Mouse (Mus musculus) heart, adult 11 months (tissue): ENCODE data around the gene Klhl2.

Source experiments
- DNase-seq: peaks from one replicate; pipeline ENCODE4 v3.0.0; 2022

Klhl2 gene

DNA sequence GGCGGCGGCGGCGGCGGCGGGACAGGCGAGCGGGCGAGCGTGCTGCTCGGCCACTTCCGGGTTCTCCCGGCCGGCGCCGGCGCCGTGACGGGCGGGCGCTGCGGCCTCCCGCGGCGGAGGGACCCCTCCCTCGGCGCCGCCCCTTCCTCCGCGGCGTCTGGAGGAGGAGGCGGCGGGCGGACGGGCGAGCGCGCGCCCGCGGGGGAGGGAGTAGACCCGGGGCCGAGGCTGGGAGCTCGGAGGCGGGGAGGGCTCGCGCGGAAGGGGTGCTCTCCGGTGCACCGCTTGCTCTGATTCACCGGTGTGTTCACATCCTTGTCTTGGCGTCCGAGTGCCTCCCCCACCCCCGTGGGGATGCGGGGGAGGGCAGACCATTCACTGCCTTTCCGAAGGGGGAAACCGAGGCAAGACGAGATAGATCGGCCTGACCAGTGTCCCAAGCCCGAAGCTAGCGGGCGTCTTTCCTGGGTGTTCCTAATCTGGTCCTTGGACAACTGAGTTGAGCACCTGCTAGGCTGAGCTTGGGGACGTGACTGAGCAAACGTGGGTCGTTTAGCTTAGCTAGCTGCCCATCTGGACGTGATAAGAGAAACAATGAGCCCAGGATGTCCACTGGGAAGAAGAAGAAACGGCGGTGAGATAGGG lies at the start of gene Klhl2:
Klhl2 (minus strand) TSS at position 121 of the 645 bp plus-strand sequence.
- peak; percentile 99 for DNase-seq

DNA sequence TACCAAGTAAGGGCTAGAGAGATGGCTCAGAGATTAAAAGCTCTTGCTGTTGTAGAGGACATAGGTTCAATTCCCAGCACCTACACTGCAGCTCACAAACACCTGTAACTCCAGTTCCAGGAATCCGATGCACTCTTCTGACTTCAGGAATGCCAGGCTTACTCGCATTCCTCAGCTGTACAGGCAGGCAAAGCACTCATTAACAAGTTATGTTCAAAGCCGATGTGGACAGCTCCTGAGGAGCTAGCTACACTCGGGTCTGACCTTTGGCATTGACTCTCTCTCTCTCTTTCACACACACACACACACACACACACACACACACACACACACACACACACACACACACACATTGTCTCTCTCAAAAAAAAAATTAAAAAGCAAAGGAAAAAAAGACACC lies 48.9 kb upstream of the Klhl2 start:
- DNase-seq, result peak; percentile 7

GRCm38 (mm10) chr8:64896731-64897130 lies 46.9 kb upstream of the Klhl2 start:
- peak; percentile 30 for DNase-seq

GRCm38 (mm10) chr8:64880619-64881200 lies 30.9 kb upstream of the Klhl2 start:
- DNase-seq, result peak; percentile 99

GRCm38 (mm10) chr8:64877630-64878312 lies 28.0 kb upstream of the Klhl2 start:
- DNase-seq, result no peak

DNA sequence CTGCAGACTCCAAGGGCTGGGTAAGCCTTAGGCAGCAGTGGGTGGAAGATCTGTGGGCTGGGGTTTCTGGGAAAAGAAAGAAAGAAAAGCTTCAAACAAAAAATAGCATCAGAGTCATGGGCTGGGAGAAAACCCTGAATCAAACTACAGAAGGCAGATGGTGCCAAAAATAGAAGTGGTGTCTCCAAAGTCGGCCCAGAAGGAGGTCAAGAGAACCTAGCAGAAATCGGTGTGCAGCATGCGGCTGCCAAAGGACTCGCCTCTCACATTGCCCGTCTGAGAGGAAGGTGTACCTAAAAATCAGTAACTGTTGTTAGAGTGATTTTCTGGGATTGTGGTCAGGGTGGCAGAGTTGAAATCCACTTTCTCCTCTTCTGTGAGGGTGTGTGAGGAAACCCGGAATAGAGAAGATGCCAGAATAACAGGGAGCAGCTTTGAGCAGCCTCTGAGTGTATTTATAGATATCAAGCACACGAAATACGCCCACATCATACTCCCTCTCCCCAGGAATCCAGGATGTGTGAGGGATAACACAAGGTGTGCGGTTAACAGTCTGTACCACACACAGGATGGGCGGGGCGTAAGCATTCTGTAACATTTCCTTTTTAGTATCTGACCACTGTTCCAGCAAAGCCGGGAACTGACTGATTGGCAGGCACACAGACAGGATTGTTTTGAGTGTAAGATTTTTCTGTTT lies 21.8 kb upstream of the Klhl2 start:
- DNase-seq, result peak; percentile 97

DNA sequence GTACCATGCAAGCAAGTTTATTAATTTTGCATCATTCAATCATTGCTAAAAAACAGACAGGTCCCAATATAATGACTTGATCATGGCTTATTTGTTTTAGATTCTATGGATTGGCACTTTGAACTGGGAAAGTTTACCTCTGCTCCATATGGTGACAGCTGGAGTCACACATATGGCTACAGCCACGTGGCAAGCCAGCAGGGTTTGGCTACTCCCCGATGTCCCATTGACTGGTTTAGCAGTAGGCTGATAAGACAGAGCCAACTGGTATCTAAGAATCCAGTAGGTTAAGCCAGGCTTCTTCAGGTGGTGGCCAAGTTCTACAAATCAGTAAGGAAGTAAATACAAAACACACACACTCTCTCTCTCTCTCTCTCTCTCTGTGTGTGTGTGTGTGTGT lies 20.4 kb upstream of the Klhl2 start:
- DNase-seq, result peak; percentile 49

GRCm38 (mm10) chr8:64849091-64849896 lies 523 bp downstream of the Klhl2 start:
- no peak for DNase-seq

GRCm38 (mm10) chr8:64848245-64848785 lies 1.5 kb downstream of the Klhl2 start:
- DNase-seq, result peak; percentile 52

GRCm38 (mm10) chr8:64847650-64848049 lies 2.2 kb downstream of the Klhl2 start:
- DNase-seq, result peak; percentile 64

- peak; percentile 75 for DNase-seq
Observed at GRCm38 (mm10) chr8:64847241-64847640, 2.6 kb downstream of the Klhl2 start.

DNA sequence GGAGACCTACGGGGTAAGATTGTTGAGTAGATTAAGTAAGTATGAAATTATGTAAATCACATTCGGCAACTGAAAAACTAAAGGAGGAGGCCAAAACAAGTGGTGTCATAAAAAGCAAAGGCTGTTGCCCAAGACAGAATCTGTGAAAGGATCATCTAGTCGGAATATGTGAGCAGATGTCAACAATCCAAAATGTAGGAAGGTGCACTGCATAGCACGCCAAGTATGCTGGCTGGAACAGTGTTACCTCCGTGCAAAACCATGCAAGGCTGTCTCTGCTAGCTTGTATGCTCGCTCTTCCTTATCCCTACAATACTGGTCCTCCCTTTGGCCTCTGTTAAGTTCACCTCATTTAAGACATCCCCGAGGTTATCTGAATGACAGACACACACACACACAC lies 4.5 kb downstream of the Klhl2 start:
- DNase-seq, result peak; percentile 45

GRCm38 (mm10) chr8:64844043-64844481 lies 5.8 kb downstream of the Klhl2 start:
- DNase-seq, result peak; percentile 87

- peak; percentile 35 for DNase-seq
Observed at GRCm38 (mm10) chr8:64843168-64843567, 6.6 kb downstream of the Klhl2 start.

GRCm38 (mm10) chr8:64841747-64842406 lies 7.9 kb downstream of the Klhl2 start:
- peak; percentile 95 for DNase-seq

GRCm38 (mm10) chr8:64839628-64840027 lies 10.2 kb downstream of the Klhl2 start:
- DNase-seq, result peak; percentile 40

- no peak for DNase-seq
Observed at GRCm38 (mm10) chr8:64835475-64836122, 14.2 kb downstream of the Klhl2 start.

DNA sequence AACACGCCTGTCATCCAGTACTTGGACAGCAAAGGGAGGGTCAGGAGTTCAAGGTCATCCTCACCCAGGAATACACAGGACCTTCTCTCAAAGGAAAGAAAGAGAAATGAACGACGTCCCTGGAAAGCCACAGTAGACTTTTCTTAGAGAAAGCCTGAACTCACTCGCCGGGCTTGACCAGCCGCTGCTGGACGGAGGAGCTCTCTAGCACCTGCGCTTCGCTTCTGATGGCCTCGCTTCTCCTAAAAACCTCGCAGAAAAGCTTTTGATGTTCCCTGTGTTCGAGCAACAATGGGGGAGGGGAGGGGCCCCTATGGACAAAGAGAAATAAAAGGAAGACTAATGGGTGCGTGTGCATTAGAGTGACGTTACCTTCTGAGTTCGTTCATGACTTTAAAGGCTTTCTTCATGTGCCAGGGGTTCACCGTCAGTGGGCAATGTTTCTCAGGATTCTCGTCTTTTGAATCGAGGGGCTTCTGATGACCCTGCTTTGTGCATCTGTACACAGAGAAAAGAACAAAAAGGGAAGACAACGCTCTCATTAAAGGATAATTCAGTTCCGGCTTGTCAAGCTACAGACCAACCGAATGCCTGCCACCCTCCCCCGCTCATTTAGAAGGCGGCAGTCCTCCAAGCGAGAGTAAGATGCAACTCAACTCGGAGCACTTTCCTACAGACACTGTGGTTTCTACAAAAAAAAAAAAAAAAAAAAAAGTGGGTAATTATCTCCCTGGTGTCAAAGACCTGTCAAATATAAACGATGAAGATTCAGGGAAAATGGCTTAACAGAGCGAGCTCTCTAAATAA lies 15.5 kb downstream of the Klhl2 start:
- peak; percentile 53 for DNase-seq

DNA sequence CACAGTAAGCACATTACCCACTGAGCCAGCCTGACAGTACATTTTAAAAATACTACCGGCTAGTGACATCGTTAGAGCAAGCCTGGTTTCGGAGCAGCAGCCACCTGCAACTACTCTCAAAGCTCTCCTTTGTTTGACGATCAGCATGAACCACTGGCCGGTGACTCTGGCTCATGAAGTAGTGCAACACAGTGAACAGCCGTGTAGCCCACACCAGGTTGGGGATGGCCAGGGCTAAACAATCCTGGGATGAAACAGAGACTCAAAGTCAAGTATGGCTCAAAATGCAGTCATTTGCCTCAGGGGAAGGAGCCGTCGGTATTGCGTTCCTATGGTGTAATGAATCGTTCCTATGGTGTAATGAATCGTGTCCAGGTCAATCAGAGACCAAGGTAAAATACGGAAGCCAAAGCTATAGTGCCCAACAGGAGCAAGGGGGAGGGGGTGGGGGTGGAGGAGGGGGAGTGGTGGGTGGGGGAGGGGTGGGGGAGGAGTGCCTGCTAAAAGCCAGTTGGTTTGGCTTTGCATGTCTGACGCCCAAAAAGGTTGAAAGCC lies 17.2 kb downstream of the Klhl2 start:
- peak; percentile 80 for DNase-seq

GRCm38 (mm10) chr8:64831656-64832055 lies 18.2 kb downstream of the Klhl2 start:
- peak; percentile 93 for DNase-seq
